ENCODE assay signal across 25 mouse cellular contexts in genomic region chr8:102742008-102742591, GRCm38 (mm10). TPM values are rescaled to one million over a fixed set of nuclear protein-coding genes. Genes with fewer than 3 reads are reported as not detected.
DNase-seq lines count a peak whose midpoint lies in the region; ATAC-seq and TF ChIP-seq lines count a peak whose summit lies in the region.
"Had no signal": no experiment of that assay in that cellular context is flagged by ENCODE, and none has a peak within 500 bp of the region (broad histone marks: within the 10 kb centered on the region; RNA-seq: fewer than 3 reads in every experiment).

No protein-coding gene starts in this region.

- WGBS in limb, embryonic 11.5 days, result 40% methylated on average over 5 of the region's 5 CpGs
- WGBS in limb, embryonic 10.5 days, result 41% methylated on average over 5 of the region's 5 CpGs
- 75% methylated on average over 5 of the region's 5 CpGs for WGBS in thymus, adult 2 months

- H3K4me1 ChIP-seq in limb, embryonic 11.5 days (ENCODE audit: control insufficient read depth, insufficient read depth, low read length), result peaks cover 15% of the 10 kb centered on the region
- peaks cover 25% of the 10 kb centered on the region for H3K4me1 ChIP-seq in limb, embryonic 10.5 days
- H3K4me1 ChIP-seq in thymus, adult 2 months (replicated peaks; ENCODE audit: control insufficient read depth, insufficient read depth, low read length), result no peaks in the 10 kb centered on the region
- H3K4me1 ChIP-seq: liver, embryonic 13.5 days had no signal

- H3K27ac ChIP-seq in limb, embryonic 11.5 days (replicated peaks; ENCODE audit: low read depth, low read length), result no peak overlapping the region
- no peak overlapping the region for H3K27ac ChIP-seq in limb, embryonic 10.5 days
- no peak overlapping the region for H3K27ac ChIP-seq in left cerebral cortex, adult 2 months
- no peak overlapping the region for H3K27ac ChIP-seq in thymus, adult 2 months (ENCODE audit: control insufficient read depth, insufficient read depth, low read length)
- H3K27ac ChIP-seq: embryonic facial prominence, embryonic 15.5 days; hindbrain, embryonic 12.5 days; liver, embryonic 13.5 days; midbrain, embryonic 12.5 days; stomach, postnatal 0 days had no signal

- TF ChIP-seq CTCF in left cerebral cortex, adult 2 months (IDR thresholded peaks at IDR 0.05), result no peak
- TF ChIP-seq CTCF in thymus, adult 2 months (IDR thresholded peaks at IDR 0.05; ENCODE audit: borderline replicate concordance, control insufficient read depth, extremely low read depth, insufficient read depth, low read length, poor library complexity), result no peak

- peak; percentile 28 for DNase-seq in limb, embryonic 11.5 days (ENCODE audit: low spot score)
- DNase-seq in limb, embryonic 10.5 days (ENCODE audit: low spot score), result no peak
- peak; percentile 23 for DNase-seq in embryo, embryonic 9.5 days (ENCODE audit: extremely low spot score)
- peak; percentile 35 for DNase-seq in neural tube, embryonic 10.5 days (ENCODE audit: extremely low spot score, low spot score)
- DNase-seq in yolk sac, embryonic 10.5 days (ENCODE audit: low spot score), result peak; percentile 12
- no peak for DNase-seq in left cerebral cortex, adult 2 months (ENCODE audit: extremely low spot score in 1 of 2, low spot score in 2 of 2)
- DNase-seq in right cerebral cortex, postnatal 25 days, result no peak
- no peak for DNase-seq in thymus, adult 2 months
- DNase-seq: adrenal gland, postnatal 14 days; cerebellum, adult 8-10 months; cerebellum, postnatal 36 days; gastrocnemius, postnatal 10 days; layer of hippocampus, adult 9-11 months; left cerebral cortex, postnatal 4 days; liver, embryonic 13.5 days; lung, adult 2 months; lung, postnatal 14 days had no signal

- H3K27me3 ChIP-seq in limb, embryonic 11.5 days (ENCODE audit: control insufficient read depth, insufficient read depth, low read length), result no peaks in the 10 kb centered on the region
- no peaks in the 10 kb centered on the region for H3K27me3 ChIP-seq in limb, embryonic 10.5 days (ENCODE audit: low read depth, poor library complexity, severe bottlenecking)
- H3K27me3 ChIP-seq in thymus, adult 2 months (ENCODE audit: control insufficient read depth, insufficient read depth, low read length), result no peaks in the 10 kb centered on the region
- H3K27me3 ChIP-seq: embryonic facial prominence, embryonic 15.5 days; hindbrain, embryonic 12.5 days; liver, embryonic 13.5 days had no signal

- H3K9me3 ChIP-seq in limb, embryonic 11.5 days (ENCODE audit: control insufficient read depth, low read length), result no peaks in the 10 kb centered on the region
- H3K9me3 ChIP-seq in limb, embryonic 10.5 days (replicated peaks), result no peaks in the 10 kb centered on the region
- H3K9me3 ChIP-seq: embryonic facial prominence, embryonic 15.5 days; hindbrain, embryonic 12.5 days; liver, embryonic 13.5 days; midbrain, embryonic 12.5 days had no signal

- intact Hi-C loops in left cerebral cortex, adult 2 months (cut with DNase I), result no loop called here

- H3K9ac ChIP-seq in limb, embryonic 11.5 days (ENCODE audit: low read length), result no peak overlapping the region
- H3K9ac ChIP-seq: embryonic facial prominence, embryonic 15.5 days; hindbrain, embryonic 12.5 days; liver, embryonic 13.5 days; midbrain, embryonic 12.5 days had no signal

- TF ChIP-seq POLR2A in thymus, adult 2 months (IDR thresholded peaks at IDR 0.05; ENCODE audit: control insufficient read depth, extremely low read depth, insufficient read depth, low read length, poor library complexity), result no peak

- no peak overlapping the region for H3K4me2 ChIP-seq in limb, embryonic 11.5 days (ENCODE audit: low read depth, severe bottlenecking)
- H3K4me2 ChIP-seq: embryonic facial prominence, embryonic 15.5 days; heart, embryonic 11.5 days; hindbrain, embryonic 12.5 days; liver, embryonic 13.5 days; midbrain, embryonic 12.5 days had no signal

- no peaks in the 10 kb centered on the region for H3K36me3 ChIP-seq in limb, embryonic 11.5 days (ENCODE audit: control insufficient read depth, insufficient read depth, low read length)
- H3K36me3 ChIP-seq in limb, embryonic 10.5 days, result peaks cover 49% of the 10 kb centered on the region
- no peaks in the 10 kb centered on the region for H3K36me3 ChIP-seq in thymus, adult 2 months (ENCODE audit: control insufficient read depth, insufficient read depth, low read length)
- H3K36me3 ChIP-seq: hindbrain, embryonic 12.5 days; liver, embryonic 13.5 days; midbrain, embryonic 12.5 days had no signal

- no peak for ATAC-seq in limb, embryonic 11.5 days (ENCODE audit: insufficient number of reproducible peaks, low FRiP score, low TSS enrichment, low read depth)
- ATAC-seq: activated CD4-positive, CD25-positive, alpha-beta regulatory T cell, adult 4 months; forebrain, embryonic 16.5 days; inflammation-experienced regulatory T-cells, adult 6 months had no signal

- no peak overlapping the region for H3K4me3 ChIP-seq in limb, embryonic 11.5 days (ENCODE audit: low read depth, low read length)
- H3K4me3 ChIP-seq in limb, embryonic 10.5 days, result no peak overlapping the region
- H3K4me3 ChIP-seq in left cerebral cortex, adult 2 months, result no peak overlapping the region
- H3K4me3 ChIP-seq in thymus, adult 2 months (ENCODE audit: control insufficient read depth, insufficient read depth, low read length), result no peak overlapping the region
- H3K4me3 ChIP-seq: embryonic facial prominence, embryonic 15.5 days; hindbrain, embryonic 12.5 days; liver, embryonic 13.5 days; midbrain, embryonic 12.5 days had no signal

RNA-seq across cellular contexts. Expression of gene Cdh11, which starts 43.3 kb away (rescaled TPM):
- polyA plus RNA-seq in limb, embryonic 11.5 days (2014; fragmentation: Nextera tagmentation; extraction: Ambion mirVana), result 160 and 163 TPM in 2 replicates
- polyA plus RNA-seq in limb, embryonic 10.5 days (2016; fragmentation: Nextera tagmentation; extraction: Ambion mirVana), result 80.9 and 112 TPM in 2 replicates
- total RNA-seq in left cerebral cortex, adult 2 months (2021), result 10 to 100 TPM; 49.9 to 54.9 TPM
- polyA plus RNA-seq in thymus, adult 2 months (2012; rRNA removed), result 1.3 and 2.6 TPM in 2 replicates

Comparison
In these comparisons a context has a peak if more than half of its experiments do, and no peak if none do; other contexts are left out.
1. DNase-seq: peak in limb, embryonic 11.5 days (single experiment), embryo, embryonic 9.5 days (single experiment), neural tube, embryonic 10.5 days (single experiment) and yolk sac, embryonic 10.5 days (single experiment); none in limb, embryonic 10.5 days (single experiment), left cerebral cortex, adult 2 months (0 of 2), right cerebral cortex, postnatal 25 days (single experiment) and thymus, adult 2 months (single experiment).
2. RNA of gene Cdh11, which starts 43.3 kb away (polyA plus RNA-seq): 160 to 163 TPM in limb, embryonic 11.5 days and 80.9 to 112 TPM in limb, embryonic 10.5 days; 1.3 to 2.6 TPM in thymus, adult 2 months; every median in the first group is over 10 times any median in the second.